Mouse (Mus musculus): ENCODE measurements around the gene Eif2b3.

Gene Eif2b3

GRCm38 (mm10) chr4:117094626-117095361 is 75.6 kb downstream of the Eif2b3 start:
- DNase-seq (ENCODE audit: low read depth, low spot score) = no peak

GRCm38 (mm10) chr4:117095551-117096452 is 76.6 kb downstream of the Eif2b3 start, which contains the start of gene Ptch2:
Ptch2 (plus strand) TSS chr4:117096075.
- DNase-seq (ENCODE audit: low read depth, low spot score) = peak; percentile 58

GRCm38 (mm10) chr4:117096666-117097065 is 77.5 kb downstream of the Eif2b3 start:
- no peak for DNase-seq (ENCODE audit: low read depth, low spot score)

- DNase-seq (ENCODE audit: low read depth, low spot score) = no peak
Observed at GRCm38 (mm10) chr4:117097969-117098763, 79.0 kb downstream of the Eif2b3 start.

GRCm38 (mm10) chr4:117098764-117099036 is 79.5 kb downstream of the Eif2b3 start:
- no peak for DNase-seq (ENCODE audit: low read depth, low spot score)

GRCm38 (mm10) chr4:117100036-117100435 is 80.8 kb downstream of the Eif2b3 start:
- DNase-seq (ENCODE audit: low read depth, low spot score) = no peak

GRCm38 (mm10) chr4:117101218-117101617 is 82.0 kb downstream of the Eif2b3 start:
- DNase-seq (ENCODE audit: low read depth, low spot score) = no peak

GRCm38 (mm10) chr4:117104672-117105071 is 85.5 kb downstream of the Eif2b3 start:
- no peak for DNase-seq (ENCODE audit: low read depth, low spot score)

- no peak for DNase-seq (ENCODE audit: low read depth, low spot score)
Observed at GRCm38 (mm10) chr4:117105127-117105526, 85.9 kb downstream of the Eif2b3 start.

GRCm38 (mm10) chr4:117107813-117108523 is 88.8 kb downstream of the Eif2b3 start:
- no peak for DNase-seq (ENCODE audit: low read depth, low spot score)

GRCm38 (mm10) chr4:117108524-117108849 is 89.3 kb downstream of the Eif2b3 start:
- DNase-seq (ENCODE audit: low read depth, low spot score) = no peak

GRCm38 (mm10) chr4:117109330-117109729 is 90.1 kb downstream of the Eif2b3 start:
- no peak for DNase-seq (ENCODE audit: low read depth, low spot score)

- no peak for DNase-seq (ENCODE audit: low read depth, low spot score)
Observed at GRCm38 (mm10) chr4:117110249-117110648, 91.0 kb downstream of the Eif2b3 start.

- no peak for DNase-seq (ENCODE audit: low read depth, low spot score)
Observed at GRCm38 (mm10) chr4:117110985-117111384, 91.8 kb downstream of the Eif2b3 start.

- DNase-seq (ENCODE audit: low read depth, low spot score) = no peak
Observed at GRCm38 (mm10) chr4:117113237-117113636, 94.0 kb downstream of the Eif2b3 start.

- DNase-seq (ENCODE audit: low read depth, low spot score) = no peak
Observed at GRCm38 (mm10) chr4:117115592-117115991, 96.4 kb downstream of the Eif2b3 start.

GRCm38 (mm10) chr4:117117931-117118330 is 98.7 kb downstream of the Eif2b3 start:
- no peak for DNase-seq (ENCODE audit: low read depth, low spot score)

GRCm38 (mm10) chr4:117119636-117120035 is 100.4 kb downstream of the Eif2b3 start:
- DNase-seq (ENCODE audit: low read depth, low spot score) = no peak

- no peak for DNase-seq (ENCODE audit: low read depth, low spot score)
Observed at GRCm38 (mm10) chr4:117120052-117120444, 100.8 kb downstream of the Eif2b3 start.

GRCm38 (mm10) chr4:117120445-117121414 is 101.5 kb downstream of the Eif2b3 start:
- peak; percentile 99 for DNase-seq (ENCODE audit: low read depth, low spot score)

Data from brain, adult 2 months (tissue).